Mouse (Mus musculus) embryo, embryonic 9.5 days (tissue): ENCODE measurements at regions not wholly inside any gene's neighbourhood (a gene's known extent, or its start where the extent isn't known, plus 50 kb on each side); places are given as distances from the start of the nearest gene placed in this dataset.

Experiments
- DNase-seq: peaks from one replicate; pipeline ENCODE4 v3.0.0-alpha.2; 2017; ENCODE audit errors: extremely low spot score

GRCm38 (mm10) chr17:16247681-16248080 lies 416.8 kb upstream of the Rgmb start:
- no peak for DNase-seq

DNA sequence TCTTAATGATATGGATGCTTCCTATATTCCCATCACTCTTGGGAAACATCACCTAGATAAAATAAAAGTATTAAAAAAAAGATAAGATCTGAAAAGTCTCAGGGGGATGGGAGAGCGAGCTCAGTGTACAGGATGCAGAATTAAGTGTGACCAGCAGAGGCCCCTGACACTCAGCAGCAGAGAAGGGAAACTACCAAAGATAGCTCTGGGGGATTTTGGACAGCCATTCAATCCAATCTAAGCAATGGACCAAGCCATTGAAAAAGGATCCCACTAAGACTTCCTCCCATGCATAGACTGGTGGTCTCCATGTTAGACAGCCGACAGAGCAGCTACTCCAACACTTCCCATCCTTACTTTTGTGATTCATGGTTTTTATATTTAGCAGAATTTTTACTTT lies 390.4 kb upstream of the Rgmb start:
- DNase-seq = no peak

DNA sequence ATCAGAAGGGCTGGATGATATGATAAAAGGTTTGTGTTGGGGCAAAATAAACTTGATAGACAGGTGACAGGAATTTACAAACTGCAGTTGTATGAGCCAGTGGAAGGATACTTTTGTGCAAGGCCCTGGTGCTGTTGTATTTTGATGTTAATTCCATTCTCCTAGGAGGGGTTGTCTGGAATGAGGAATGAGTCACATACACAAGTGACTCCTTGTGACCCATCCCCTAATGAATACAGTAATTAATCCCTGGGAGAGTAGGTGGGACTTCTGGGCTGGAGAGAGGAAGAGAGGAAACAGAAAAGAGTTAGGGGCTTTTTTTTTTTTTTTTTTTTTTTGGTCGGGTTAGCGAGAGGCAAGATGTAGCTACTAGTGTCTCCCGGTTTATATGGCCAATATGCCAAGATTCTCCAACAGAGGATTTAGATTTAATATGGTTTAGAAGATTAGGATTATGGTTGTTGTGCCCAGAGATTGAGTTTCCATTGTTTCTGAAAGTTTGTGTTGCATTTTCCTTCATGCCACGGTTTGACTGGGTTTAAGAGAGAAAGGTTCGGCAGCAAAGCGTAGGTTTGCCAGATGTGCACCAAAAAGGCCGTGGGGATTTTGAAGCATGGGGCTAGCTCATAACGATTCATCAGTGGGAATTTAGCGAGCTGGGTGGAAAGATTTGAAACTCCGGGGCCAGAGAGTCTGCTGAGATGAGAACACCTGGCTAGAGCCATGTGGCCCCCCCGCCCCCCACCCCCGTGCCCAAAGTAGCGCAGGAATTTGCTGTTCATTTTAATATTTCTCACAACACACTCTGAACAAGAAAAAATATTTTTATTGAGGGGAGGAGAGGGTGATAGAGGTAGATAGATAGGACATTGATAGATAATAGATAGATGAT lies 389.1 kb upstream of the Rgmb start:
- no peak for DNase-seq

DNA sequence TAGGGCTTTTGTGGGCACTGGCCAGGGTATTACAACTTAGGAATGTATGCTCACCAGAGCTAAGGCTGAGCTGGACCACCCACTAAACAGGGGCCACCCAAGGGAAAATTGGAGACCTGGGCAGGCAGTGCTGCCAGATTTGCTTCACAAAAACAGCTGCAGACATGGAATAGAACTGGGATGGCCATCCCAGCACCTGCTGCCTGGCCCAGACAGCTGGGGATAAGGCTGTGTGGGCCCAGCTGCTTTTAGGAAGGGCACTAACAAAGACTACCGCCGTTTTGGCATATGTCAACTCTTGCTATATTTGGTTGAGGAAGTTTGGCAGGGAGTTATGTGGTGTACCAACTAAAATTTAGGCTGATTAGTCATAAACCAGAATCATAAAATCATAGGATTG lies 387.8 kb upstream of the Rgmb start:
- DNase-seq = no peak

DNA sequence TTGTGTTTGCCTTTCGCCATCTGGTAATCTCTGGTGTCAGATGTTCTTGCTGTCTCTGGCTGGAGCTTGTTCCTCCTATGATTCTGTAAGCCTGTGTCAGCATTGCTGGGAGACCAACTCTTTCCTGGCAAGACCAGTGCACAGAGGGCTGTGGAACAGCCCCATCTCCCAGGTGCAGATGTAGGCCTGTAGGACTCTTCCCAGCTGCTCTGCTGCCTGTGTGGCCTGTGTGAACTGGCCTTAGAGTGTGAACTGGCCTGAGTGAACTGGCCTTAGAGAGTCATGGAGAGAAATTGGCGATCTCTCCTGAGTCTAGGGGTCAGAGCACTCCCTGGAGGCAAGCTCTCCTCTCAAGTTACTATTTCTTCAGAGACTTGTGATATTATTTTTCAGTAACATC lies 386.0 kb upstream of the Rgmb start:
- DNase-seq = no peak

- DNase-seq = no peak
Measured at GRCm38 (mm10) chr17:16193636-16194035, 362.8 kb upstream of the Rgmb start.

DNA sequence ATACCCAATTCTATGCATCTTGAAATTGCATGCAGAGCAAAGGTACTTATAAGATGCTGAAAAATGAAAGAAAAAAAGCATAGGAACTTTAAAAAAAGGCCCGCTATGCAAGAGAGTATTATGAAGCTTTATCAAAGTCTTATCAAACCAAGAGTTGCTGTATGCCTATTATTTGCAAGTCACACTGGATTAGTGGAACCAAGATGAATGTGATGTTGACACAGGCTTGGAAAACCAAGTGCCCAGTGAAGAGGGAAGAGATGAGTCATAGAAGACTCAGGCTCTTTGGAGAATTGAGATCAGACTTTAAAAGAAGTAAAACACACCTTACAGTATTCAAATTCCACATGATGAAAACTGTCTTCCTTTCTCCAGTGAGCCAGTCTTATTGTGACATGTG lies 350.0 kb upstream of the Rgmb start:
- no peak for DNase-seq

GRCm38 (mm10) chr17:16178102-16178501 lies 347.3 kb upstream of the Rgmb start:
- no peak for DNase-seq

DNA sequence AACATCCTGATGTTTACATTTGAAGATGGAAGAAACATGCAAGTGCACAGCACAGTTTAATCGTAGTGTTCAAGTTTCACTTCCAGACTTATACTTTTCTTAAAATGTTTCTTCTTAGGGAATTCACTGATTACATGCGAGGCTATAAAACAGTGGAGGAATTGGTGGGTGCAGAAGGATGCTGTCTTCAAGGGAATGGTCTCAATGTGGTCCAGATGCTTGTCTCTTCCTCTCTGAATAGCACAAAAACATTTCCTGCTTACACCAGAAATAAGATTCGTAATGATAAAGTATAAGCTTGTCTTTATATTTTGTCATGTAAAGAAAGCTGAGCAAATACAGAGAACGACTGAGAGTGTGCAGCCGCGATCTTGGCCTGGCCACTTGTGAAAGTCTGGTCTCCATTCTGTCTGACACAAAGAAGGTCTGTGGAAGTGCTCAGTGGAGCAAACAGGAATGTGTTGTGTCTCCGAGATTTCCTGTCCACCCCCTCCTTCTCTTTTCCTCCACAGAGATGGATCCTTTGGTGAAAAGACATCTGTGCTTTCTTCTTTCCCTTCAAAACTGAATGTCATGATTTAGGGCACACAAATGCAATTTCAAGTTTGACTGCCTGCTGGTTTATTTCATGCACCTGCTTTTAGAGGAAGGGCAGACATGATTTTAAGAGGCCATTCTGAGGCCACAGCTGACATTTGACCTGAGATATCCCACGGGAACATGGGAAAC lies 346.1 kb upstream of the Rgmb start:
- DNase-seq = peak; percentile 51

GRCm38 (mm10) chr17:16173568-16174105 lies 342.8 kb upstream of the Rgmb start:
- no peak for DNase-seq

DNA sequence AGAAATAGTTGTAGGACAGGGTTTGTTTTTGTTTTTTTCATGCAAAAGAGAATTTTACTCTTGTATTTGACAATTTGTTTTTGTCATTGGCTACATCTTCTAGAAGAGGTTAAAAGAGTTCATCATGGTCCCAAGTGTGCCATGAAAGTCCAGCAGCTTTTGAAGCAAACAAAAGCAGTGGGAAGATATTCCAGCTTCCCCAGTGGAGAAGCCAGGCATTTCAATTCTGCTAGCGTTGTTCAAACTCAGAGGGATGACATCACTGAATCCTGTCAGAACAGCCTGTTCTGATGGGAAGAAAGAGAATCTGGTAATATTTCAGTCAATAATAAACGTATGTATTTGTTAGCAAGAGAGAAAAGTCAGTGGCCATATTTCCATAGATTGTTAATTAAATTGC lies 335.9 kb upstream of the Rgmb start:
- DNase-seq = no peak

DNA sequence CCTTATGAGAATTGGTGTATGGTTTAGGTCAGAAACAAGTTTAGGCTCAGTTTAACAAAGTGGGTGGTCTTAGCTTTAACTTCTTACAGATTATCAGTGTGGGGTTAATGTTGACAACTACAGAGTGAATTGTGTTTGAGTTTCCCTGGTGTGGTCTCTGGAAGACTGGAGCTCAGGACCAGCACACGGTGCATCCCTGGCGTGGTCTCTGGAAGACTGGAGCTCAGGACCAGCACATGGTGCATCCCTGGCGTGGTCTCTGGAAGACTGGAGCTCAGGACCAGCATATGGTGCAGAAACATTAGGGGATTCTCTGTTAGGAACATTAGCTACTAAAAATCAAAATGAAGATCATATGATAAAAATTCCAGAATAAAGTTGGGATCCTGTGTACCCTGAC lies 327.3 kb upstream of the Rgmb start:
- DNase-seq = no peak

- DNase-seq = peak; percentile 55
Measured at GRCm38 (mm10) chr17:16157711-16158110, 326.9 kb upstream of the Rgmb start.

GRCm38 (mm10) chr17:16157135-16157534 lies 326.3 kb upstream of the Rgmb start:
- no peak for DNase-seq

- DNase-seq = no peak
Measured at GRCm38 (mm10) chr17:16156596-16156995, 325.8 kb upstream of the Rgmb start.

- no peak for DNase-seq
Measured at GRCm38 (mm10) chr17:16155587-16155986, 324.7 kb upstream of the Rgmb start.
